Mouse (Mus musculus) CH12.LX (cell line): ENCODE results near the gene Ccr4.

Source experiments
- CHD1 ChIP-seq: IDR thresholded peaks from 2 replicates; pipeline ENCODE4 v1.6.1; 2012; ENCODE audit warnings: low read depth, low read length, improper control_type of control experiment, inconsistent platforms
- CTCF ChIP-seq, 2 experiments: IDR thresholded peaks in 1 of 2; conservative IDR thresholded peaks in 1 of 2; 2 replicates each; pipeline ENCODE4 v1.5.1; 2011 to 2012; ENCODE audit warnings: low read depth in 2 of 2, low read length in 2 of 2, improper control_type of control experiment in 1 of 2, inconsistent platforms in 1 of 2, mild to moderate bottlenecking in 1 of 2, moderate library complexity in 1 of 2
- EP300 ChIP-seq: IDR thresholded peaks from 2 replicates; pipeline ENCODE4 v1.6.1; 2011; ENCODE audit warnings: low read length, improper control_type of control experiment
- MYC ChIP-seq: IDR thresholded peaks from 2 replicates; pipeline ENCODE4 v1.6.1; 2011; ENCODE audit warnings: low read depth, mild to moderate bottlenecking, improper control_type of control experiment, low read length
- POLR2A ChIP-seq: IDR thresholded peaks from 2 replicates; pipeline ENCODE4 v1.6.1; 2011; ENCODE audit warnings: low read depth, mild to moderate bottlenecking, improper control_type of control experiment, low read length
- SIN3A ChIP-seq: IDR thresholded peaks from 2 replicates; pipeline ENCODE4 v1.6.1; 2012; ENCODE audit warnings: low read length, improper control_type of control experiment, inconsistent platforms
- TCF12 ChIP-seq: IDR thresholded peaks from 2 replicates; pipeline ENCODE4 v1.6.1; 2014; ENCODE audit warnings: low read depth, mild to moderate bottlenecking, inconsistent platforms, low read length, improper control_type of control experiment
- USF2 ChIP-seq: conservative IDR thresholded peaks from 2 replicates; pipeline ENCODE4 v1.6.1; 2011; ENCODE audit warnings: low read depth, low read length, improper control_type of control experiment
- ZC3H11A ChIP-seq: IDR thresholded peaks from 2 replicates; pipeline ENCODE4 v1.6.1; 2012; ENCODE audit warnings: low read depth, mild to moderate bottlenecking, inconsistent platforms, low read length, improper control_type of control experiment
- ZKSCAN1 ChIP-seq: IDR thresholded peaks from 2 replicates; pipeline ENCODE4 v1.6.1; 2012; ENCODE audit warnings: low read depth, inconsistent platforms, low read length, improper control_type of control experiment, borderline replicate concordance
- ZMIZ1 ChIP-seq: IDR thresholded peaks from 2 replicates; pipeline ENCODE4 v1.6.1; 2012; ENCODE audit warnings: low read depth, mild to moderate bottlenecking, inconsistent platforms, low read length, improper control_type of control experiment

DNA sequence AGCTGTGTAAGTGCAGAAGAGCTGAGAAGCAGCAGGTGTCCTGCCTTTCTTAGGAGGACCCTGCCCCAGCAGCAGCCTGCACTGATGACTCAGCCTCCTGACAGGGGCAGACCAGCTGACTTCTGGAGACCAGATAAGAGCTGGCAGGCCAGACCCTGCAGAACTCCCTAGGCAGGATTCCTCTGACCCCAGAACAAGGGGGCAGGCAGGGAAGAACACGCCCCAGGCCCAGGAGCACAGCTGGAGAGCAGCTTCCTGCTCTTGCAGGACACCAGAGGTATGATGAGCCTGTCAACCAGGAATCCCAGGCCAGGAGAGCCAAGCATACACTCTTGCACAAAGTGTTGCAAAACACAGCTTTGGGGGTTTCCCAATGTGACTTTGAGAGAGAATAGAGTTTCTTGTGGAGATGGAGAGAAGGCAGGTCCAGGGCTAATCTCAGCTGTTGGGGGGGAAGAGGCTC is 36.6 kb upstream of the Ccr4 start:
- TF ChIP-seq CTCF (conservative IDR thresholded peaks at IDR 0.05 in 1 of 2, IDR thresholded peaks at IDR 0.05 in 1 of 2; ENCODE audit: low read depth in 2 of 2, low read length in 2 of 2) (no peak), CHD1 (no peak), USF2 (no peak), POLR2A (no peak), MYC (no peak), EP300 (no peak), ZMIZ1 (no peak), SIN3A (no peak), TCF12 (no peak), ZC3H11A (no peak), ZKSCAN1 (no peak)
